Mouse (Mus musculus) G1E (cell line): ENCODE measurements around the gene Kif21a. TPM values are rescaled to one million over a fixed set of nuclear protein-coding genes. Genes with fewer than 3 reads are reported as not detected.

Experiments used
- ATAC-seq: 2 replicates; pipeline ENCODE4 v1.8.0; 2016; ENCODE audit warnings: mild to moderate bottlenecking; ENCODE audit not compliant: insufficient number of reproducible peaks, poor library complexity, low FRiP score, severe bottlenecking; ENCODE audit errors: extremely low read depth
- DNase-seq: peaks from one replicate; pipeline ENCODE4 v3.0.0; 2012; ENCODE audit warnings: low spot score
- H3K27me3 ChIP-seq: 2 replicates; pipeline ENCODE4 v1.6.1; 2012; ENCODE audit warnings: mild to moderate bottlenecking, low read length, inconsistent platforms; ENCODE audit not compliant: insufficient read depth
- H3K36me3 ChIP-seq: replicated peaks from 2 replicates; pipeline ENCODE3; 2012; ENCODE audit warnings: mild to moderate bottlenecking, inconsistent platforms
- H3K4me1 ChIP-seq: 2 replicates; pipeline ENCODE4 v1.6.1; 2012; ENCODE audit warnings: low read depth, low read length, inconsistent platforms, mixed read lengths; ENCODE audit not compliant: insufficient read depth
- H3K4me3 ChIP-seq: 2 replicates; pipeline ENCODE4 v1.5.1; 2012; ENCODE audit warnings: low read depth, mild to moderate bottlenecking, inconsistent platforms, low read length, moderate library complexity, mixed read lengths
- H3K9me3 ChIP-seq: replicated peaks from 2 replicates; pipeline ENCODE4 v1.6.1; 2012; ENCODE audit warnings: inconsistent platforms
- CTCF ChIP-seq: IDR thresholded peaks from 2 replicates; pipeline ENCODE4 v1.5.1; 2012; ENCODE audit warnings: low read depth, low read length, inconsistent platforms, mixed read lengths
- GATA1 ChIP-seq: IDR thresholded peaks from 2 replicates; pipeline ENCODE4 v1.6.1; 2012; ENCODE audit warnings: borderline replicate concordance, low read length, inconsistent platforms, mixed read lengths
- GATA2 ChIP-seq: IDR thresholded peaks from 2 replicates; pipeline ENCODE4 v1.6.1; 2012; ENCODE audit warnings: low read depth, low read length, inconsistent platforms, borderline replicate concordance
- POLR2AphosphoS5 ChIP-seq: IDR thresholded peaks from 2 replicates; pipeline ENCODE4 v1.6.1; 2012; ENCODE audit warnings: low read depth, low read length, inconsistent platforms; ENCODE audit not compliant: insufficient replicate concordance
- TAL1 ChIP-seq: conservative IDR thresholded peaks from 2 replicates; pipeline ENCODE4 v1.6.1; 2012; ENCODE audit warnings: low read depth, low read length, inconsistent platforms, mixed read lengths
- polyA plus RNA-seq: library from polyadenylated mRNA; stranded (reverse); fragments of >175 nt; gene quantifications from 2 replicates; pipeline ENCODE4 v1.2.3, GENCODE M21; 2012
- total RNA-seq, 2 experiments: library from RNA; stranded (forward) in 1 of 2; stranded (reverse) in 1 of 2; fragments of 200-1000 nt in 1 of 2; fragments of >200 nt in 1 of 2; fragmentation: Nextera tagmentation in 1 of 2; gene quantifications; 2 replicates each; pipeline ENCODE4 v1.2.3; 2014 to 2017

The Kif21a gene
- total and polyA plus RNA-seq, 3 experiments = not detected

- no peak for ATAC-seq
- TF ChIP-seq GATA2 (no peak), TAL1 (no peak), CTCF (no peak), GATA1 (no peak), POLR2AphosphoS5 (no peak)
These were observed 6.5 kb downstream of the Kif21a start for GRCm38 (mm10) chr15:91043263-91043662.

GRCm38 (mm10) chr15:91038860-91039259 lies 10.9 kb downstream of the Kif21a start:
- Histone ChIP-seq H3K4me1 (no peaks in the 10 kb centered on the region), H3K27me3 (no peaks in the 10 kb centered on the region), H3K9me3 (peaks cover 9% of the 10 kb centered on the region; the same call in 1 of the 2 replicates), H3K36me3 (no peaks in the 10 kb centered on the region), H3K4me3 (no peak overlapping the region)
- no peak for ATAC-seq
- TF ChIP-seq CTCF (no peak), GATA1 (no peak), POLR2AphosphoS5 (no peak), GATA2 (no peak), TAL1 (no peak)
- no peak for DNase-seq

More at GRCm38 (mm10) chr15:91043263-91043662, 6.5 kb downstream of the Kif21a start:
- no peak for DNase-seq
- Histone ChIP-seq H3K36me3 (no peaks in the 10 kb centered on the region), H3K4me3 (no peak overlapping the region), H3K27me3 (no peaks in the 10 kb centered on the region), H3K4me1 (no peaks in the 10 kb centered on the region), H3K9me3 (peaks cover 15% of the 10 kb centered on the region)

- Histone ChIP-seq H3K27me3 (no peaks in the 10 kb centered on the region), H3K4me1 (no peaks in the 10 kb centered on the region), H3K36me3 (no peaks in the 10 kb centered on the region), H3K4me3 (no peak overlapping the region), H3K9me3 (peaks cover 12% of the 10 kb centered on the region)
- DNase-seq = no peak
- ATAC-seq = no peak
- TF ChIP-seq GATA1 (no peak), GATA2 (no peak), TAL1 (no peak), POLR2AphosphoS5 (no peak), CTCF (no peak)
These were observed 15.7 kb downstream of the Kif21a start for GRCm38 (mm10) chr15:91034090-91034489.

- ATAC-seq (no peak), DNase-seq (no peak)
- H3K27me3 ChIP-seq = no peaks in the 10 kb centered on the region
- no peak for TF ChIP-seq GATA1
- TF ChIP-seq CTCF = no peak
- TF ChIP-seq POLR2AphosphoS5 = no peak
- TF ChIP-seq TAL1 = no peak
- TF ChIP-seq GATA2 = no peak
- H3K4me1 ChIP-seq = no peaks in the 10 kb centered on the region
- peaks cover 13% of the 10 kb centered on the region for H3K9me3 ChIP-seq
- no peaks in the 10 kb centered on the region for H3K36me3 ChIP-seq
- no peak overlapping the region for H3K4me3 ChIP-seq
These were observed 16.2 kb downstream of the Kif21a start for GRCm38 (mm10) chr15:91033529-91033928.

- Histone ChIP-seq H3K27me3 (no peaks in the 10 kb centered on the region), H3K9me3 (peaks cover 8% of the 10 kb centered on the region), H3K4me3 (no peak overlapping the region), H3K4me1 (no peaks in the 10 kb centered on the region), H3K36me3 (no peaks in the 10 kb centered on the region)
- DNase-seq (no peak), ATAC-seq (no peak)
- TF ChIP-seq GATA1 (no peak), CTCF (no peak), GATA2 (no peak), TAL1 (no peak), POLR2AphosphoS5 (no peak)
These were observed 20.8 kb downstream of the Kif21a start for GRCm38 (mm10) chr15:91028962-91029361.

GRCm38 (mm10) chr15:91028494-91028893 lies 21.3 kb downstream of the Kif21a start:
- no peak for TF ChIP-seq POLR2AphosphoS5
- TF ChIP-seq GATA1 = no peak
- no peak for TF ChIP-seq CTCF
- TF ChIP-seq TAL1 = no peak
- TF ChIP-seq GATA2 = no peak

More at GRCm38 (mm10) chr15:91028494-91028893, 21.3 kb downstream of the Kif21a start:
- no peaks in the 10 kb centered on the region for H3K36me3 ChIP-seq
- no peaks in the 10 kb centered on the region for H3K27me3 ChIP-seq
- no peak for DNase-seq
- no peak for ATAC-seq
- H3K4me1 ChIP-seq = no peaks in the 10 kb centered on the region
- H3K9me3 ChIP-seq = peaks cover 8% of the 10 kb centered on the region
- no peak overlapping the region for H3K4me3 ChIP-seq
